Mouse (Mus musculus) intestine, postnatal 0 days (tissue): Measurements from ENCODE around the gene Dhx16. TPM values are rescaled to one million over a fixed set of nuclear protein-coding genes. Genes with fewer than 3 reads are reported as not detected.

Experiments used
- ATAC-seq: fragments of 200-750 bp; cut with Nextera tagmentation; 2 replicates; pipeline ENCODE4 v1.8.0; 2017; ENCODE audit warnings: mild to moderate bottlenecking, moderate TSS enrichment, moderate library complexity
- H3K27ac ChIP-seq: fragments of 300-500 bp; sonication (generic); 2 replicates; pipeline ENCODE4 v1.5.1; 2014; ENCODE audit warnings: mild to moderate bottlenecking, low read depth, low read length, moderate library complexity
- H3K27me3 ChIP-seq: fragments of 300-500 bp; sonication (generic); replicated peaks from 2 replicates; pipeline ENCODE4 v1.6.1; 2014; ENCODE audit warnings: low read length, mixed read lengths; ENCODE audit not compliant: control insufficient read depth, insufficient read depth
- H3K36me3 ChIP-seq: fragments of 300-500 bp; sonication (generic); 2 replicates; pipeline ENCODE4 v1.6.1; 2014; ENCODE audit warnings: mild to moderate bottlenecking, moderate library complexity; ENCODE audit not compliant: control insufficient read depth, insufficient read depth
- H3K4me1 ChIP-seq: fragments of 300-500 bp; sonication (generic); replicated peaks from 2 replicates; pipeline ENCODE4 v1.6.1; 2014; ENCODE audit warnings: antibody characterized with exemption, low read length, mixed read lengths; ENCODE audit not compliant: control insufficient read depth, insufficient read depth
- H3K4me2 ChIP-seq: fragments of 300-500 bp; sonication (generic); replicated peaks from 2 replicates; pipeline ENCODE4 v1.6.1; 2014; ENCODE audit warnings: low read depth, mild to moderate bottlenecking, moderate library complexity
- H3K4me3 ChIP-seq: fragments of 300-500 bp; sonication (generic); 2 replicates; pipeline ENCODE4 v1.5.1; 2014; ENCODE audit warnings: low read depth, low read length
- H3K9ac ChIP-seq: fragments of 300-500 bp; sonication (generic); 2 replicates; pipeline ENCODE4 v1.6.1; 2014; ENCODE audit warnings: mild to moderate bottlenecking, low read depth, low read length
- H3K9me3 ChIP-seq: fragments of 300-500 bp; sonication (generic); 2 replicates; pipeline ENCODE4 v1.6.1; 2016; ENCODE audit warnings: mixed run types; ENCODE audit not compliant: control insufficient read depth
- CTCF ChIP-seq: sonication (generic); IDR thresholded peaks from 2 replicates; pipeline ENCODE4 v1.5.1; 2016; ENCODE audit warnings: low read depth, mild to moderate bottlenecking, control low read depth, antibody characterized with exemption, moderate library complexity
- WGBS: fragments of 180-500 bp; shearing (Covaris S2); extraction: QIAGEN DNeasy Blood & Tissue Kit; methylation state at CpG from one replicate; pipeline ENCODE4 v1.1.7; 2014; 5-methylcytosine and 5-hydroxymethylcytosine counted together
- polyA plus RNA-seq: library from polyadenylated mRNA; unstranded; fragments of >200 nt; fragmentation: Nextera tagmentation; extraction: Ambion mirVana; gene quantifications from 2 replicates; pipeline ENCODE4 v1.2.1, GENCODE M21; 2015

The Dhx16 gene
- 17.2 and 18.1 TPM in 2 replicates for polyA plus RNA-seq

GRCm38 (mm10) chr17:35879245-35880057 lies at the start of gene Dhx16:
Gene Dhx16, plus strand, starts transcription at chr17:35879819.
- peak within 1 kb of the TSS; percentile 65 for H3K9ac ChIP-seq
- H3K4me1 ChIP-seq, result no peaks in the 10 kb centered on the region
- H3K4me3 ChIP-seq, result peak within 1 kb of the TSS; percentile 73
- peak within 1 kb of the TSS; percentile 65 for H3K27ac ChIP-seq
- H3K4me2 ChIP-seq, result peak within 1 kb of the TSS; percentile 75
- no peaks in the 10 kb centered on the region for H3K9me3 ChIP-seq
- no peaks in the 10 kb centered on the region for H3K27me3 ChIP-seq
- H3K36me3 ChIP-seq, result peaks cover 37% of the 10 kb centered on the region
- ATAC-seq, result peak; percentile 94
- WGBS, result 5% methylated on average over 66 of the region's 66 CpGs
- peak; percentile 97 for TF ChIP-seq CTCF

- Histone ChIP-seq H3K4me2 (no peak overlapping the region), H3K9ac (no peak overlapping the region), H3K4me3 (no peak overlapping the region), H3K36me3 (peaks cover 53% of the 10 kb centered on the region), H3K4me1 (no peaks in the 10 kb centered on the region), H3K27ac (no peak overlapping the region; the same call in 1 of the 2 replicates), H3K27me3 (no peaks in the 10 kb centered on the region), H3K9me3 (no peaks in the 10 kb centered on the region)
- 64% methylated on average over 8 of the region's 8 CpGs for WGBS
- TF ChIP-seq CTCF, result no peak
- no peak for ATAC-seq
Observed at GRCm38 (mm10) chr17:35832400-35833238, 47.0 kb upstream of the Dhx16 start.

- no peaks in the 10 kb centered on the region for H3K27me3 ChIP-seq
- no peak overlapping the region; the same call in 1 of the 2 replicates for H3K27ac ChIP-seq
- ATAC-seq, result no peak
- TF ChIP-seq CTCF, result no peak
- no peak overlapping the region for H3K4me2 ChIP-seq
- H3K4me1 ChIP-seq, result no peaks in the 10 kb centered on the region
- no peak overlapping the region for H3K9ac ChIP-seq
- no peaks in the 10 kb centered on the region for H3K9me3 ChIP-seq
- no peak overlapping the region for H3K4me3 ChIP-seq
- peaks cover 51% of the 10 kb centered on the region for H3K36me3 ChIP-seq
- 22% methylated on average over 5 of the region's 5 CpGs for WGBS
Observed at GRCm38 (mm10) chr17:35833239-35833751, 46.3 kb upstream of the Dhx16 start.

- TF ChIP-seq CTCF, result no peak
- ATAC-seq, result no peak
- Histone ChIP-seq H3K4me1 (no peaks in the 10 kb centered on the region), H3K36me3 (peaks cover 51% of the 10 kb centered on the region), H3K4me3 (no peak overlapping the region), H3K27ac (no peak overlapping the region), H3K4me2 (no peak overlapping the region), H3K9ac (no peak overlapping the region), H3K27me3 (no peaks in the 10 kb centered on the region), H3K9me3 (no peaks in the 10 kb centered on the region)
- WGBS, result 55% methylated on average over 5 of the region's 5 CpGs
Observed at GRCm38 (mm10) chr17:35833894-35834293, 45.7 kb upstream of the Dhx16 start.

- no peak overlapping the region for H3K9ac ChIP-seq
- H3K9me3 ChIP-seq, result no peaks in the 10 kb centered on the region
- ATAC-seq, result no peak
- no peaks in the 10 kb centered on the region for H3K4me1 ChIP-seq
- WGBS, result 56% methylated on average over 26 of the region's 26 CpGs
- H3K27me3 ChIP-seq, result no peaks in the 10 kb centered on the region
- 0 out of 2 replicates have a peak overlapping the region, but pooled peaks have one; percentile 36 for H3K27ac ChIP-seq
- H3K4me2 ChIP-seq, result peak overlapping the region; percentile 37; the same call in 1 of the 2 replicates
- peak; percentile 42 for TF ChIP-seq CTCF
- peaks cover 51% of the 10 kb centered on the region for H3K36me3 ChIP-seq
- no peak overlapping the region for H3K4me3 ChIP-seq
Observed at GRCm38 (mm10) chr17:35834696-35835422, 44.8 kb upstream of the Dhx16 start.
